ENCODE assay signal across 33 mouse cellular contexts in the genomic region with DNA sequence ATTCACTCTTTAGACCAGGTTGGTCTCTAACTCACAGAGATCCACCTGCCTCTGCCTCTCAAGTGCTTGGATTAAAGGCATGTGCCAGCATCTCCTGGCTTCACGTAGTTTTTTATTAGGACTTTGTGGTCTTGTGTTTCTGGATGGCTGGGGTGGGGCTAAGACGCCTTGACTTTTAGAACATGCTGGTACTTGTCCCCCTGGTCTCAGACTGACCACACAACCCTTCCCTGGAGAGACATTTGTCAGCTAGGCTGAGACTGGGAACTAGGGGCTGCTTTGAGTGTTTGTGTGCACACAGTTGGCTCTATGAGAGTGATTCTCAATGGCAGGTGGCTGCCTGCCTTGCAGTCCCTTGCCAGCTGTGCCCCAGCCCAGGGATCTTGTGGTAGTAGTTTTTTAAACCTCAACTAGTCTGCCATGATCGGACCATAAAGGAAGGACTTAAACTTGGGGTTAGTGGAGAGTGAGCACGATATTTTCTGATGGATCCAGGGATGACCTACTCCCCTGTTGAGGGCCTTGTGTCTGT. TPM values are rescaled to one million over a fixed set of nuclear protein-coding genes. Genes with fewer than 3 reads are reported as not detected.
"Had no signal": no experiment of that assay in that cellular context is flagged by ENCODE, and none has a peak within 500 bp of the region (broad histone marks: within the 10 kb centered on the region; RNA-seq: fewer than 3 reads in every experiment).

No protein-coding gene starts in this region.

- H3K9me3 ChIP-seq: heart, embryonic 10.5 days; heart, embryonic 12.5 days; heart, embryonic 13.5 days; heart, embryonic 15.5 days; hindbrain, embryonic 10.5 days; hindbrain, embryonic 12.5 days; hindbrain, embryonic 13.5 days; hindbrain, embryonic 15.5 days; intestine, embryonic 15.5 days; kidney, embryonic 15.5 days had no signal

- DNase-seq: heart, postnatal 10 days; heart, postnatal 14 days; heart, postnatal 36 days; heart, postnatal 4 days; kidney, adult 11 months; kidney, adult 18-20 months; kidney, adult 2 months; kidney, adult 8-10 months; kidney, adult 9 months; kidney, postnatal 10 days; kidney, postnatal 14 days; kidney, postnatal 25 days; kidney, postnatal 36 days; kidney, postnatal 4 days; layer of hippocampus, adult 9-11 months had no signal

- H3K9ac ChIP-seq: heart, embryonic 12.5 days; heart, embryonic 13.5 days; heart, embryonic 15.5 days; hindbrain, embryonic 12.5 days; hindbrain, embryonic 13.5 days; hindbrain, embryonic 14.5 days; hindbrain, embryonic 15.5 days; intestine, embryonic 15.5 days; kidney, embryonic 15.5 days had no signal

- H3K4me2 ChIP-seq: heart, embryonic 11.5 days; heart, embryonic 12.5 days; heart, embryonic 13.5 days; heart, embryonic 15.5 days; hindbrain, embryonic 12.5 days; hindbrain, embryonic 13.5 days; hindbrain, embryonic 14.5 days; hindbrain, embryonic 15.5 days; intestine, embryonic 15.5 days; kidney, embryonic 15.5 days had no signal

- H3K27me3 ChIP-seq: heart, embryonic 12.5 days; heart, embryonic 13.5 days; heart, embryonic 15.5 days; hindbrain, embryonic 12.5 days; hindbrain, embryonic 13.5 days; hindbrain, embryonic 15.5 days; intestine, embryonic 15.5 days; kidney, embryonic 15.5 days had no signal

- H3K36me3 ChIP-seq: heart, embryonic 12.5 days; heart, embryonic 13.5 days; heart, embryonic 15.5 days; hindbrain, embryonic 15.5 days; intestine, embryonic 15.5 days had no signal

- H3K4me3 ChIP-seq: heart, embryonic 10.5 days; heart, embryonic 12.5 days; heart, embryonic 13.5 days; heart, embryonic 15.5 days; hindbrain, embryonic 10.5 days; hindbrain, embryonic 12.5 days; hindbrain, embryonic 13.5 days; hindbrain, embryonic 15.5 days; intestine, embryonic 15.5 days; kidney, embryonic 15.5 days; layer of hippocampus, adult 2 months; left cerebral cortex, adult 2 months had no signal

- H3K27ac ChIP-seq: heart, embryonic 10.5 days; heart, embryonic 13.5 days; heart, embryonic 15.5 days; hindbrain, embryonic 10.5 days; hindbrain, embryonic 12.5 days; hindbrain, embryonic 13.5 days; hindbrain, embryonic 14.5 days; hindbrain, embryonic 15.5 days; hindbrain, postnatal 0 days; intestine, embryonic 15.5 days; kidney, embryonic 15.5 days; kidney, postnatal 0 days; layer of hippocampus, adult 2 months; left cerebral cortex, adult 2 months had no signal

- H3K4me1 ChIP-seq: heart, embryonic 10.5 days; heart, embryonic 13.5 days; heart, embryonic 15.5 days; hindbrain, embryonic 10.5 days; hindbrain, embryonic 12.5 days; hindbrain, embryonic 13.5 days; hindbrain, embryonic 15.5 days; intestine, embryonic 15.5 days; kidney, embryonic 15.5 days had no signal

RNA-seq across cellular contexts. Expression of a gene that starts 23.6 kb away (rescaled TPM):
- total RNA-seq: hematopoietic stem cell, adult 5-6 weeks had no signal
- polyA plus RNA-seq: inflammation-experienced regulatory T-cells, adult 6 months had no signal
